Mouse (Mus musculus): ENCODE measurements around the gene Gtf3c3. TPM values are rescaled to one million over a fixed set of nuclear protein-coding genes. Genes with fewer than 3 reads are reported as not detected.

Gtf3c3 gene
- total and polyA plus RNA-seq, 3 experiments: 1.6 to 20.4 (median 17.9) TPM

Other genes with a start within 250 kb of the Gtf3c3 start
- 1 to 10 TPM; 7.2 to 9.1 TPM for gene Hecw2, start 243.8 kb downstream of the Gtf3c3 start, total RNA-seq (2021)
- gene Hecw2, start 243.8 kb downstream of the Gtf3c3 start, polyA plus RNA-seq (2012; rRNA removed): 0.81 and 0.89 TPM in 2 replicates
- gene Ccdc150, start 188.3 kb downstream of the Gtf3c3 start, total RNA-seq (2021): under 1 TPM in 1 of 2 experiments, not detected in 1; 0.17 TPM
- gene Ccdc150, start 188.3 kb downstream of the Gtf3c3 start, polyA plus RNA-seq (2012; rRNA removed): not detected in 2 replicates
- gene Pgap1, start 118.7 kb upstream of the Gtf3c3 start, total RNA-seq (2021): 1 to 10 TPM; 3.0 to 5.7 TPM
- gene Pgap1, start 118.7 kb upstream of the Gtf3c3 start, polyA plus RNA-seq (2012; rRNA removed): 0.13 and 0.17 TPM in 2 replicates